Mouse (Mus musculus) heart, postnatal 0 days (tissue): Measurements from ENCODE around the gene Ncs1.

Source experiments
- CTCF ChIP-seq: IDR thresholded peaks from 2 replicates; pipeline ENCODE4 v1.5.1; 2016; ENCODE audit warnings: antibody characterized with exemption, control low read depth, low read depth
- EP300 ChIP-seq: IDR thresholded peaks from 2 replicates; pipeline ENCODE4 v1.6.1; 2016; ENCODE audit warnings: antibody characterized with exemption, low read depth

- no peak for TF ChIP-seq CTCF
- no peak for TF ChIP-seq EP300
These were observed 45.6 kb upstream of the Ncs1 start for GRCm38 (mm10) chr2:31200051-31200450.
